Mouse (Mus musculus) CH12.LX (cell line): ENCODE results near the gene Fads1. TPM values are rescaled to one million over a fixed set of nuclear protein-coding genes. Genes with fewer than 3 reads are reported as not detected.
A peak's percentile ranks its signal among the peaks of the same experiment; 100 is the strongest.

Experiments used
- DNase-seq: peaks from one replicate; pipeline ENCODE4 v3.0.0-alpha.2; 2013; ENCODE audit errors: extremely low read depth
- H3K27ac ChIP-seq: 2 replicates; pipeline ENCODE4 v1.5.1; 2012; ENCODE audit warnings: low read depth, mild to moderate bottlenecking, control low read depth, moderate library complexity; ENCODE audit not compliant: insufficient read depth
- H3K27me3 ChIP-seq: replicated peaks from 2 replicates; pipeline ENCODE3; 2012; ENCODE audit warnings: inconsistent platforms
- H3K36me3 ChIP-seq, 2 experiments: replicated peaks in 1 of 2; 2 replicates each; pipeline versions ENCODE3 to v1.6.1; 2012; ENCODE audit warnings: inconsistent platforms in 1 of 2, low read length in 1 of 2, mild to moderate bottlenecking in 1 of 2, mixed read lengths in 1 of 2, moderate library complexity in 1 of 2; ENCODE audit not compliant: control insufficient read depth in 1 of 2, insufficient read depth in 1 of 2
- H3K4me1 ChIP-seq, 2 experiments: 2 replicates each; pipeline ENCODE4 v1.6.1; 2012; ENCODE audit warnings: inconsistent platforms in 1 of 2, moderate library complexity in 1 of 2; ENCODE audit not compliant: insufficient read depth in 2 of 2, control insufficient read depth in 1 of 2
- H3K4me2 ChIP-seq: 2 replicates; pipeline ENCODE4 v1.6.1; 2012; ENCODE audit warnings: low read depth, mild to moderate bottlenecking, control low read depth; ENCODE audit not compliant: poor library complexity, insufficient read depth, severe bottlenecking
- H3K4me3 ChIP-seq, 3 experiments: fragments of 150-350 bp in 1 of 3; sonication (generic) in 1 of 3; replicated peaks in 1 of 3; 2 replicates each; pipeline versions ENCODE3 to v1.5.1; 2011 to 2012; ENCODE audit warnings: low read depth in 2 of 3, low read length in 2 of 3, mild to moderate bottlenecking in 2 of 3, moderate library complexity in 2 of 3, control low read depth in 1 of 3, improper control_type of control experiment in 1 of 3, inconsistent platforms in 1 of 3, mixed read lengths in 1 of 3; ENCODE audit not compliant: poor library complexity in 1 of 3
- H3K79me2 ChIP-seq: replicated peaks from 2 replicates; pipeline ENCODE4 v1.6.1; 2012; ENCODE audit warnings: mild to moderate bottlenecking, moderate library complexity; ENCODE audit not compliant: control insufficient read depth, poor library complexity, insufficient read depth, severe bottlenecking; ENCODE audit errors: extremely low read depth
- H3K9ac ChIP-seq: 2 replicates; pipeline ENCODE4 v1.6.1; 2012; ENCODE audit warnings: low read depth, mild to moderate bottlenecking, control low read depth, moderate library complexity; ENCODE audit not compliant: insufficient read depth
- H3K9me3 ChIP-seq: replicated peaks from 2 replicates; pipeline ENCODE3; 2012; ENCODE audit warnings: low read length, inconsistent platforms, mixed read lengths
- BHLHE40 ChIP-seq: IDR thresholded peaks from 2 replicates; pipeline ENCODE4 v1.6.1; 2011; ENCODE audit warnings: mild to moderate bottlenecking, low read depth, low read length, improper control_type of control experiment
- CHD1 ChIP-seq: IDR thresholded peaks from 2 replicates; pipeline ENCODE4 v1.6.1; 2012; ENCODE audit warnings: low read depth, low read length, improper control_type of control experiment, inconsistent platforms
- CHD2 ChIP-seq: IDR thresholded peaks from 2 replicates; pipeline ENCODE4 v1.6.1; 2011; ENCODE audit warnings: low read length, improper control_type of control experiment
- CTCF ChIP-seq, 2 experiments: IDR thresholded peaks in 1 of 2; conservative IDR thresholded peaks in 1 of 2; 2 replicates each; pipeline ENCODE4 v1.5.1; 2011 to 2012; ENCODE audit warnings: low read depth in 2 of 2, low read length in 2 of 2, improper control_type of control experiment in 1 of 2, inconsistent platforms in 1 of 2, mild to moderate bottlenecking in 1 of 2, moderate library complexity in 1 of 2
- E2F4 ChIP-seq: IDR thresholded peaks from 2 replicates; pipeline ENCODE4 v1.6.1; 2011; ENCODE audit warnings: low read depth, low read length, improper control_type of control experiment; ENCODE audit not compliant: insufficient replicate concordance
- ELF1 ChIP-seq: IDR thresholded peaks from 2 replicates; pipeline ENCODE4 v1.6.1; 2014; ENCODE audit warnings: low read depth, mild to moderate bottlenecking, inconsistent platforms, low read length, improper control_type of control experiment
- EP300 ChIP-seq: IDR thresholded peaks from 2 replicates; pipeline ENCODE4 v1.6.1; 2011; ENCODE audit warnings: low read length, improper control_type of control experiment
- ETS1 ChIP-seq: conservative IDR thresholded peaks from 2 replicates; pipeline ENCODE4 v1.6.1; 2012; ENCODE audit warnings: low read depth, mild to moderate bottlenecking, inconsistent platforms, low read length, improper control_type of control experiment, moderate library complexity
- GABPA ChIP-seq: IDR thresholded peaks from 2 replicates; pipeline ENCODE4 v1.6.1; 2012; ENCODE audit warnings: low read depth, low read length, improper control_type of control experiment, inconsistent platforms; ENCODE audit not compliant: insufficient replicate concordance
- HCFC1 ChIP-seq: IDR thresholded peaks from 2 replicates; pipeline ENCODE4 v1.6.1; 2012; ENCODE audit warnings: low read depth, mild to moderate bottlenecking, inconsistent platforms, low read length, improper control_type of control experiment
- IRF4 ChIP-seq: IDR thresholded peaks from 2 replicates; pipeline ENCODE4 v1.6.1; 2014; ENCODE audit warnings: low read depth, mild to moderate bottlenecking, inconsistent platforms, low read length, improper control_type of control experiment
- JUN ChIP-seq: IDR thresholded peaks from 2 replicates; pipeline ENCODE4 v1.6.1; 2011; ENCODE audit warnings: low read depth, mild to moderate bottlenecking, low read length, improper control_type of control experiment, moderate library complexity; ENCODE audit not compliant: insufficient read depth
- JUND ChIP-seq: conservative IDR thresholded peaks from 2 replicates; pipeline ENCODE4 v1.6.1; 2011; ENCODE audit warnings: low read depth, low read length, improper control_type of control experiment
- KAT2A ChIP-seq: IDR thresholded peaks from 2 replicates; pipeline ENCODE4 v1.6.1; 2012; ENCODE audit warnings: low read length, improper control_type of control experiment, inconsistent platforms; ENCODE audit not compliant: insufficient replicate concordance
- MAFK ChIP-seq: IDR thresholded peaks from 2 replicates; pipeline ENCODE4 v1.6.1; 2011; ENCODE audit warnings: low read length, improper control_type of control experiment; ENCODE audit not compliant: insufficient replicate concordance
- MAX ChIP-seq: IDR thresholded peaks from 2 replicates; pipeline ENCODE4 v1.6.1; 2011; ENCODE audit warnings: low read length, improper control_type of control experiment
- MAZ ChIP-seq: IDR thresholded peaks from 2 replicates; pipeline ENCODE4 v1.6.1; 2012; ENCODE audit warnings: low read depth, mild to moderate bottlenecking, inconsistent platforms, low read length, improper control_type of control experiment, moderate library complexity
- MEF2A ChIP-seq: IDR thresholded peaks from 2 replicates; pipeline ENCODE4 v1.6.1; 2014; ENCODE audit warnings: low read depth, mild to moderate bottlenecking, inconsistent platforms, low read length, improper control_type of control experiment, borderline replicate concordance
- MXI1 ChIP-seq: IDR thresholded peaks from 2 replicates; pipeline ENCODE4 v1.6.1; 2011; ENCODE audit warnings: mild to moderate bottlenecking, low read depth, low read length, improper control_type of control experiment
- MYC ChIP-seq: IDR thresholded peaks from 2 replicates; pipeline ENCODE4 v1.6.1; 2011; ENCODE audit warnings: low read depth, mild to moderate bottlenecking, improper control_type of control experiment, low read length
- NELFE ChIP-seq: IDR thresholded peaks from 2 replicates; pipeline ENCODE4 v1.6.1; 2011; ENCODE audit warnings: low read depth, low read length, improper control_type of control experiment
- NRF1 ChIP-seq: IDR thresholded peaks from 2 replicates; pipeline ENCODE4 v1.6.1; 2014; ENCODE audit warnings: low read depth, mild to moderate bottlenecking, inconsistent platforms, low read length, improper control_type of control experiment, moderate library complexity
- PAX5 ChIP-seq: IDR thresholded peaks from 2 replicates; pipeline ENCODE4 v1.6.1; 2012; ENCODE audit warnings: low read length, inconsistent platforms, mixed read lengths
- POLR2A ChIP-seq: IDR thresholded peaks from 2 replicates; pipeline ENCODE4 v1.6.1; 2011; ENCODE audit warnings: low read depth, mild to moderate bottlenecking, improper control_type of control experiment, low read length
- POLR2AphosphoS2 ChIP-seq: IDR thresholded peaks from 2 replicates; pipeline ENCODE4 v1.6.1; 2011; ENCODE audit warnings: low read depth, low read length, improper control_type of control experiment
- RAD21 ChIP-seq: IDR thresholded peaks from 2 replicates; pipeline ENCODE4 v1.6.1; 2011; ENCODE audit warnings: low read depth, mild to moderate bottlenecking, low read length, improper control_type of control experiment, moderate library complexity
- RCOR1 ChIP-seq: conservative IDR thresholded peaks from 2 replicates; pipeline ENCODE4 v1.6.1; 2012; ENCODE audit warnings: low read depth, mild to moderate bottlenecking, inconsistent platforms, low read length, improper control_type of control experiment
- SIN3A ChIP-seq: IDR thresholded peaks from 2 replicates; pipeline ENCODE4 v1.6.1; 2012; ENCODE audit warnings: low read length, improper control_type of control experiment, inconsistent platforms
- SMC3 ChIP-seq: IDR thresholded peaks from 2 replicates; pipeline ENCODE4 v1.6.1; 2011; ENCODE audit warnings: low read depth, low read length, improper control_type of control experiment
- TBP ChIP-seq: conservative IDR thresholded peaks from 2 replicates; pipeline ENCODE4 v1.6.1; 2011; ENCODE audit warnings: low read depth, low read length, improper control_type of control experiment
- TCF12 ChIP-seq: IDR thresholded peaks from 2 replicates; pipeline ENCODE4 v1.6.1; 2014; ENCODE audit warnings: low read depth, mild to moderate bottlenecking, inconsistent platforms, low read length, improper control_type of control experiment
- UBTF ChIP-seq: IDR thresholded peaks from 2 replicates; pipeline ENCODE4 v1.6.1; 2012; ENCODE audit warnings: low read depth, mild to moderate bottlenecking, inconsistent platforms, low read length, improper control_type of control experiment, moderate library complexity
- USF1 ChIP-seq: IDR thresholded peaks from 2 replicates; pipeline ENCODE4 v1.6.1; 2014; ENCODE audit warnings: low read depth, mild to moderate bottlenecking, inconsistent platforms, low read length, improper control_type of control experiment
- USF2 ChIP-seq: conservative IDR thresholded peaks from 2 replicates; pipeline ENCODE4 v1.6.1; 2011; ENCODE audit warnings: low read depth, low read length, improper control_type of control experiment
- ZC3H11A ChIP-seq: IDR thresholded peaks from 2 replicates; pipeline ENCODE4 v1.6.1; 2012; ENCODE audit warnings: low read depth, mild to moderate bottlenecking, inconsistent platforms, low read length, improper control_type of control experiment
- ZKSCAN1 ChIP-seq: IDR thresholded peaks from 2 replicates; pipeline ENCODE4 v1.6.1; 2012; ENCODE audit warnings: low read depth, inconsistent platforms, low read length, improper control_type of control experiment, borderline replicate concordance
- ZMIZ1 ChIP-seq: IDR thresholded peaks from 2 replicates; pipeline ENCODE4 v1.6.1; 2012; ENCODE audit warnings: low read depth, mild to moderate bottlenecking, inconsistent platforms, low read length, improper control_type of control experiment
- ZNF384 ChIP-seq: IDR thresholded peaks from 2 replicates; pipeline ENCODE4 v1.6.1; 2012; ENCODE audit warnings: low read depth, low read length, improper control_type of control experiment, inconsistent platforms
- dilution Hi-C: fragments of 300-500 bp; cut with MboI; formaldehyde crosslinking; loops from 2 replicates; pipeline ENCODE4 v1.14.3; 2020; ENCODE audit warnings: low sequenced_read_pairs; ENCODE audit not compliant: extremely low pct_unique_long_range_greater_than_20kb, extremely low pct_ligation_motif_present
- in situ Hi-C: fragments of 300-500 bp; cut with MboI; formaldehyde crosslinking; loops from 3 replicates; pipeline ENCODE4 v1.14.3; 2019; ENCODE audit warnings: low sequenced_read_pairs, low pct_ligation_motif_present, low pct_unique_long_range_greater_than_20kb, mixed read lengths
- polyA plus RNA-seq: library from polyadenylated mRNA; unstranded; fragments of >175 nt; gene quantifications from 2 replicates; pipeline ENCODE4 v1.2.1, GENCODE M21; 2012; ENCODE audit warnings: low read depth; ENCODE audit not compliant: insufficient read length
- total RNA-seq, 2 experiments: library from RNA; depleted of rRNA; stranded (reverse); fragments of 300-350 nt in 1 of 2; fragments of >200 nt in 1 of 2; gene quantifications; 2 replicates each; pipeline ENCODE4 v1.2.3; 2012 to 2014

Fads1 gene
- total and polyA plus RNA-seq, 3 experiments: 30.6 to 44.7 (median 37.2) TPM

DNA sequence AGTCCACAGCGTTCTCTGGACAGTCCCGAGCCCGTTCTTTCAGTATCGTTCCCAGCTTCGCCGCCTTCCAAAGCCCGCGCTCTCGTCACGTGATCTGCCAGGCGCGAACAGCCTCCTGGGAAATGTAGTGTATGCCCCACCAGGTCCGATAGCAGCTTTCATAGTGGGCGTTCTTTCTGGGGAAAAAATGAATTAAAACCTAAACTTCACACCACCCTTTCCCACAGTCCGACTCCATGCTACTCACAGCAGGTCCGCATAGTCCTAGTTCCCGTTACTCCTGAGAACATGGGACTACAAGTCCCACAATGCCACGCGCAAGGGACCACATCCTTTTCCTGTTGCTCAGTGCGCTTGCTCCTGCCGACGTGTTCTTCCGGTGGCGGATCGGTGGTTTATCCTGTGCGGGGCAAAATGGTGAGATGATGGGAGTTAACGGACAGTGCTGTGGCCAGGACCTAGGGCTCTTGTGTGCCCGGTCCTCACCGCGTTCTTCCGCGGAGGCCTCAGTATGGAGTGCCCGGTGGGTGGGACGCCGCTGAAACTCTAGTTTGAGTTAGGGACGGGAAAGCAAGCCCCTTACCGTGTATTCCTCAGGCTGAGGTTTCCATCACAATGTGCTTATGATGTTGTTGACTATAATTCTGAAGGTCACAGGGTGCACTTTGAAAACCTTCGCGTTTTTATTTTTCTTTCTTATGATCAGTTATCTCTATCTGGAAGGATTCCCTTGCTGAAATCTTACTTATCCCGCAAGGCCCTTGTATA is 21.3 kb downstream of the Fads1 start, which contains the start of the genes Tmem258 and Fen1:
Tmem258 (plus strand) TSS at position 167 of the 768 bp plus-strand sequence.
Fen1 (minus strand) TSS at position 322 of the 768 bp plus-strand sequence.
- peak within 1 kb of the TSS; percentile 99 for H3K9ac ChIP-seq
- DNase-seq: peak; percentile 92
- TF ChIP-seq IRF4 (no peak; the same call in 1 of the 2 replicates), TBP (peak; percentile 72; the same call in 1 of the 2 replicates), JUN (no peak), GABPA (no peak; the same call in 1 of the 2 replicates), RCOR1 (no peak), HCFC1 (peak; percentile 96), ZMIZ1 (0 out of 2 replicates have a peak, but pooled peaks have one; percentile 69), BHLHE40 (peak; percentile 85), CHD1 (peak; percentile 89; the same call in 1 of the 2 replicates), MXI1 (no peak), ELF1 (peak; percentile 81), ZNF384 (no peak), UBTF (no peak), MEF2A (0 out of 2 replicates have a peak, but pooled peaks have one; percentile 11), CTCF (conservative IDR thresholded peaks at IDR 0.05 in 1 of 2, IDR thresholded peaks at IDR 0.05 in 1 of 2; ENCODE audit: low read depth in 2 of 2, low read length in 2 of 2) (no peak), SIN3A (peak; percentile 70; the same call in 1 of the 2 replicates), ZC3H11A (no peak), USF1 (peak; percentile 94), E2F4 (peak; percentile 93; the same call in 1 of the 2 replicates), POLR2A (peak; percentile 84), TCF12 (peak; percentile 63), MAX (peak; percentile 81), MAFK (no peak), USF2 (peak; percentile 94), ETS1 (no peak), MYC (0 out of 2 replicates have a peak, but pooled peaks have one; percentile 37), RAD21 (no peak), SMC3 (no peak), NELFE (peak; percentile 72), ZKSCAN1 (no peak), POLR2AphosphoS2 (no peak; the same call in 1 of the 2 replicates), PAX5 (no peak), JUND (no peak), EP300 (no peak), NRF1 (peak; percentile 93), MAZ (no peak), KAT2A (peak; percentile 96; the same call in 1 of the 2 replicates), CHD2 (no peak)
- TF ChIP-seq, all 38 proteins: peak for 18
- Histone ChIP-seq H3K27ac (peak within 1 kb of the TSS; percentile 74), H3K36me3 (peaks cover 53 to 68% of the 10 kb centered on the region in 2 experiments), H3K9me3 (no peaks in the 10 kb centered on the region), H3K79me2 (peaks cover 47% of the 10 kb centered on the region), H3K4me1 (peaks cover 0 to 25% of the 10 kb centered on the region in 2 experiments; a peak in 2 of 4 replicates), H3K4me3 (peak within 1 kb of the TSS; percentile 92 to 100 (median 99)), H3K27me3 (no peaks in the 10 kb centered on the region), H3K4me2 (peak within 1 kb of the TSS; percentile 78)
- in situ Hi-C loops: loop anchor here (5.0 to 10.0 kb wide), 2 partner anchors 169 to 292 kb away; no protein-coding TSS in a partner anchor
- dilution Hi-C loops: no loop called here
